Mouse (Mus musculus): ENCODE results near the gene Wdpcp. TPM values are rescaled to one million over a fixed set of nuclear protein-coding genes. Genes with fewer than 3 reads are reported as not detected.

The Wdpcp gene
- 0.51 and 1.8 TPM in 2 replicates for polyA plus RNA-seq (2012; rRNA removed; ENCODE audit: low replicate concordance)

DNA sequence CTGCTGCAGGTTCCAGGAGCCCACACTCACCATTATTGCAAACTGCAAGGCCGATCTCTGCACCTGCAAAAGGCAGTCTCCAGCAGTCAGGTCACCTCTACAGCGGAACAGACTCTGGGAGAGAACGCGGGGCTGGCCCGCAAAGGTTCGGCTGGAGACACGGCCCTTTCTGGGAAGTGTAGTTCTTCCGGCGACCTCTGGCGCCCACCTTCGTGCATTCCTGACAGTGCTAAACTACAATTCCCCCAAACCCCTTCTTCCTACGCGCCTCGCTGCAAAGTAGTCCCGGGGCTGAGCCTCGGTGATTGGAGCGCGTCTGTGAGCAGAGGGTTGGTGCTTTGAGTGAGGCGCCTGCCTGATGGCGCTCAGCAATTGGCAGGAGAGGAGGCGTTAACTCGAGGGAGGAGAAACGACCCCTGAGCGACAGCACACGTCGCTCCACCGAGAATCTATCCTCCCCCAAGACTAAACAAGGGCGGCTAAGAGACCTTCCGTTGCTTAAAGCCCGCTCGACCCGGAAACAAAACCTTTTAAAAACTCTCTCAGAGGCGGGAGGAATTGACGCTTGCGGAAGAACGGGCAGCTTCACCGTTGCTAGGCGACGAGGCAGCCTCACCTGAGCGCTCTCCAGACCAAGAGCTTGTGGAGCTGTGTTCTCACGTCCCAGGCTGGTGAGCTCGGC, at the start of gene Wdpcp, which contains the start of gene Mdh1:
Wdpcp (plus strand) TSS at position 536 of the 682 bp plus-strand sequence.
Mdh1 (minus strand) TSS at position 668 of the 682 bp plus-strand sequence.

Other genes starting within 250 kb of the Wdpcp start
- gene Ugp2, start 201.0 kb upstream of the Wdpcp start, polyA plus RNA-seq (2012; rRNA removed; ENCODE audit: low replicate concordance), result 0.77 and 1.4 TPM in 2 replicates
- 85.1 and 199 TPM in 2 replicates for gene Mdh1, start 132 bp downstream of the Wdpcp start, polyA plus RNA-seq (2012; rRNA removed; ENCODE audit: low replicate concordance)